11 mouse cellular contexts compared by ENCODE assay signal in genomic region chr7:111605663-111606062, GRCm38 (mm10).
"Had no signal": no experiment of that assay in that cellular context is flagged by ENCODE, and none has a peak within 500 bp of the region (broad histone marks: within the 10 kb centered on the region; RNA-seq: fewer than 3 reads in every experiment).

No protein-coding gene starts in this region.

- DNase-seq: lung, adult 2 months; lung, postnatal 14 days; midbrain, embryonic 14.5 days; retina, postnatal 1 day; right cerebral cortex, adult 18-20 months; right cerebral cortex, postnatal 25 days; right cerebral cortex, postnatal 4 days; spleen, adult 18-20 months; thymus, adult 18-20 months; thymus, postnatal 14 days; thymus, postnatal 36 days had no signal
